Mouse (Mus musculus): ENCODE results near the gene Ifrd2.

DNA sequence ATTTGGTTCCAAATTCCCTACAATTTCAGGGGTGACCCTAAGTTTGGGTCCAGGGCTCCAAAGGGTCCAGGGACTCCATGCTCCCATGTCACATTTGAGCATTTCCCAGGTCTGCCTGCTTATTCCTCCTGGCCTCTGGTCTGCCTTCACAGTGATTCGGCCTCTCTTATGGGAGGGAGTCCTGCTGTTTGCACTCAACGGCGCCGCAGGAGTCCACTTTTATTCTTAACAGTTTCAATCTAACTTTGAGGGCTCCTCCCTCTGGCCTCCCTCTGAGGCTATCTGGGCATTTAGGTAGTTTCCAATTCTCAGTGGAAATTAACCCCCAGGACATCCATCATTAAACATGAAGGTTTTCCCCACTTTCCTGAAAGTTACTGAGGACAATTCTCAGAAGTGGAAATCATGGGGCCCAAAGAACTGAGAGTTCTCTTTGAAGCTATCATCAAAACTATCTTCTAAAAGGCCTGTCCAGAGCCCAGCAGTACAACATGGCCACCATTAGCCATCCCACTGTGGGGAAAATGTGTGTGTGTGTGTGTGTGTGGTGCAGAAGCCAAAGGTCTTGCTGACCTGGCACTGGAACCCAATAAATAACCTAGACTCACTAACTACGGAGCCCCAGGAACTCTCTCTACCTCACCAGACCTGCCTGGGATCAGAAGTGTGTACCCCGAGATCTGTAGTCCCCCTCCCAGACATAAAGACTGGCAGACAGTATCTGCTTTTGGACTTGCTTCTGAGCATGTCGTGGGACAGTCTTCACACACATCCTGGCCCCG, 7.0 kb downstream of the Ifrd2 start:
- no peak for TF ChIP-seq CTCF (IDR thresholded peaks at IDR 0.05; ENCODE audit: low read depth, low read length)
- TF ChIP-seq POLR2A (IDR thresholded peaks at IDR 0.05; ENCODE audit: extremely low read depth, insufficient read depth, low read length) = no peak

Measured in liver, adult 2 months (tissue).